Mouse (Mus musculus) frontal cortex, adult 2 months (tissue): ENCODE data around the gene Jph2. TPM values are rescaled to one million over a fixed set of nuclear protein-coding genes. Genes with fewer than 3 reads are reported as not detected.

Experiments used
- DNase-seq, 2 experiments: peaks; one replicate each; pipeline ENCODE4 v3.0.0; 2022; ENCODE audit warnings: low spot score in 1 of 2; ENCODE audit errors: extremely low spot score in 1 of 2
- polyA plus RNA-seq: library from polyadenylated mRNA; depleted of rRNA; stranded (reverse); fragments of >200 nt; gene quantifications from 2 replicates; pipeline ENCODE4 v1.2.3, GENCODE M21; 2012; rRNA removed

Jph2 gene
- polyA plus RNA-seq, 1 experiment, result 0.64 TPM

DNA sequence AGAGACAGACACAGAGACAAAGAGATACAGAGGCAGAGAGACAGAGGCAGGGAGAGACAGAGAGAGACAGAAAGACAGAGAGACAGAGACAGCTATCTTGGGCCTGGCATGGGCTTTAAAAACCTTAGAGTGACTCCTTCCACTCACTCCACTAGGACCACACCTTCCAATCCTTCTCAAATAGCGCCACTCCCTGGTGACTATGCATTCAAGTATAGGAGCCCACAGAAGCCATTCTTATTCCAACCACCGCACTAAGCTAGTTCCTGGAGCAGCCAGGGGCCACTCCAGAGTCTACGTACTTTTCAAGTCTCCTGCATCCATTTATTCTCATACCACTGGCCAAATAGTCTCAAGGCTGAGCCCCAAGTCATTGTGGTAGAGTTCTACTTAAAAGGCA lies 79.0 kb downstream of the Jph2 start:
- DNase-seq, result no peak

DNA sequence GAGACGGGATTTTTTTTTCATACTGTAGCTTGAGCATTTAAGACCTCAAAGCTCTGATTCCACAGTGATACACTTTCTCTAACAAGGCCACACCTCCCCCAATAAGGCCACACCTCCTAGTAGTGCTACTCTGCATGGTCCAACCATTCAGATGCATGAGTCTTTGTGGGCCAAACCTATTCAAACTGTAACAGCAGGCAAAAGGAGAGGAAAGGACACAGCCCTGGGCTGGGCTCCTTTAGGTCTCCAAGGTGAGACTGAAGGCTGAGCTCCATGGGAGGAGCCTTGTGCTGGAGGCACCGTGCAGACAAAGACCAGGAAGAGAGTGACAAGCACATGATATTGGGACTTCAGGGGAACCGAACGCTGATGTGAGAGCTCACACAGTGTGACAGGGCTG lies 80.5 kb downstream of the Jph2 start:
- DNase-seq, result no peak

DNA sequence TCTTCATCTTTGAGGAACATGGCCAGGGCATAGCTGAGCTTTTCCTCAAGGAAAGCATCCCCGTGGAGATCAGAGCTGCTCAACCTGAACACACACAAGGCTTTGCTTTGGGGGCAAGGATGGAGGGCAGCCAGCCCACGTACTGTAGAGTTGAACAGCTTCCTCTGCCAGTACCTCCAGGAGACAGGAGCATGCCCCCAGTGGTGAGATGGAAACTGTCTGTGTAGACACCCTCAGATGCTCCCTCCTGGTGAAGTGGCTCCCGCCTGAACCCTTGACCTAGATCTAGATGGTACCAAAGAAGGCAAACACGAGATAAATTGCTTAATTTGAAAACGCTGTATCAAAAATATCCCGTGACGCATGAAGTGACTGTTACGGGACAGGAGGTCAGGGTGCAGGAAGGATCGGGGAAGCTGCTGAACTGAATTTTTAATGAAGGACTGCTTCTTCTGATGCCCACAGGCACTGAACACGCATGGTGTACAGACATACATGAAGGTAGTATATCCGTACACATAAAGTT lies 87.6 kb downstream of the Jph2 start:
- no peak for DNase-seq

GRCm38 (mm10) chr2:163309376-163309775 lies 88.4 kb downstream of the Jph2 start:
- DNase-seq, result peak; percentile 24 to 67

GRCm38 (mm10) chr2:163303037-163303436 lies 94.8 kb downstream of the Jph2 start:
- no peak for DNase-seq

- DNase-seq, result no peak
Observed at GRCm38 (mm10) chr2:163301641-163302040, 96.2 kb downstream of the Jph2 start.

GRCm38 (mm10) chr2:163300069-163301060 lies 97.4 kb downstream of the Jph2 start:
- DNase-seq, result peak in 1 of 2 experiments; percentile 45

- DNase-seq, result peak in 1 of 2 experiments; percentile 32
Observed at GRCm38 (mm10) chr2:163296999-163297630, 100.7 kb downstream of the Jph2 start.

DNA sequence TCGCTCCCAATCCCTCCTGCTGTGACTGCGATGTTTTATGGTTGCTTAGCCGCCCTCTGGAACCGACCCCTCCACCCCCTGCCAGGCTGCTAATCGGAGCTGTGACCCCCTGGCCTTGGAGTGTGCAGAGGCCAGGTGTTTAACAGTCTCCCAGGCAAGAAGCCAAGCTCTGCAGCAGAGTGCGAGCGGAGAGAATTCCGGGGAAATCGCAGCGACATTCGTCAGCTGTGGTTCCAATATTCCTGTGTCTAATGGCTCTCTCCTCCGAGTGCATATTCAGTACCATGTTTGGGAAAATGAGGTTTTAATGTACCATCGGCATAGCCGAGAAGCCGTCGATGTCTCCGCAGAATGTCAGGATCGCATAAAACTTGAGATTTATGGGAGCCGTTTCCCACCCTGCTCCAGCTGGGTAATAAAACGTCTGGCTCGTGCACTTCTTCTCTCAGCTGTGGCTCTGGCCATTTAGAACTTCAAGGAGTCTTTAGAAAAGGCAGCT lies 108.9 kb downstream of the Jph2 start:
- DNase-seq, result no peak

Other genes with a start within 250 kb of the Jph2 start
- 29.3 and 31.9 TPM in 2 replicates for gene Tox2, start 194.9 kb downstream of the Jph2 start, polyA plus RNA-seq
- 24.2 and 26.0 TPM in 2 replicates for gene Oser1, start 26.7 kb upstream of the Jph2 start, polyA plus RNA-seq
- gene Gdap1l1, start 40.5 kb upstream of the Jph2 start, polyA plus RNA-seq, result 89.3 and 90.1 TPM in 2 replicates
- gene Fitm2, start 74.6 kb upstream of the Jph2 start, polyA plus RNA-seq, result 10.3 and 11.2 TPM in 2 replicates
- 0.08 TPM in 1 of 2 replicates, not detected in the other for gene R3hdml, start 94.3 kb upstream of the Jph2 start, polyA plus RNA-seq
- not detected in 2 replicates for gene Hnf4a, start 108.8 kb upstream of the Jph2 start, polyA plus RNA-seq
- gene Ttpal, start 204.3 kb upstream of the Jph2 start, polyA plus RNA-seq, result 44.2 and 47.2 TPM in 2 replicates
- 167 and 199 TPM in 2 replicates for gene Serinc3, start 247.1 kb upstream of the Jph2 start, polyA plus RNA-seq